Mouse (Mus musculus) thymus, postnatal 14 days (tissue): ENCODE measurements around the gene Clec4f.
A peak's percentile ranks its signal among the peaks of the same experiment; 100 is the strongest.

Experiments used
- DNase-seq: peaks from one replicate; pipeline ENCODE4 v3.0.0; 2021

The Clec4f gene

DNA sequence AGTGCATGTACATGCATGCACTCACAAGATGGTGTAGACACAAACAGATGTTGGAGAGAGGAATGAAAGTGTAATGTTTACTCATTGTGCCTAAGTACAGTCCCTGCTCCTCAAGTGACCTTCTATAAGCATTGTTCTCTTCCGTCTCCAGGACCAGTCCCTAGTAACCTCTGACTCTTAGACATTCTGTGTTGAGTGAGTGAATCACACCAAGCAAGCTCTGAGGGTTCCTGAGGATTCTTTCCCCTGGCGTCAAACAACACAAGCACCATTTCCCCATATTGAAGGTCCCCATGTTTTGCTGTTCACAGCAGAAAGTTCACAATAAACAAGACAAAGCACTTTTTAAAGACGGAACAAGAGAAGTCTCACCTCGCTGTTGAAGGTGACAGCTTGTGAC is 24.2 kb downstream of the Clec4f start:
- no peak for DNase-seq

GRCm38 (mm10) chr6:83626781-83627180 is 29.2 kb downstream of the Clec4f start:
- DNase-seq = peak; percentile 24

DNA sequence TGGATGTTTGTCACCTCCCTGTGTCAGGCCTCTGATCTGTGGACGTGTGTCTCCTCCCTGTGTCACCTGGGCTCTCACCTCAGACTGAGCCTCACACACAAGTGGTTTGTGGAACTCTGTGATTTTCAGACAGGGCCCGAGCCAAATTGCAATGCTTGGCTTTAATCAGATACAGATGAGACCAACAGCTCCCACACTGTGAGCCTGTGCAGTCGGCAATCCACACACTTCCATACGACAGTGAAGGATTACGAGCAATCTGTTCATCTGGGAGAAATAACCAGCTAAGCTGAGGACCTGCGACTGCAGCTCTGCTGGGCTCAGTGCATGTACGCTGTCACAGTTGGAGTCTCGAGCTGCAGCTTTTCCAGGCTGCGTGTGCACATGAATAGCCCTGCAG is 36.0 kb downstream of the Clec4f start:
- DNase-seq = no peak

DNA sequence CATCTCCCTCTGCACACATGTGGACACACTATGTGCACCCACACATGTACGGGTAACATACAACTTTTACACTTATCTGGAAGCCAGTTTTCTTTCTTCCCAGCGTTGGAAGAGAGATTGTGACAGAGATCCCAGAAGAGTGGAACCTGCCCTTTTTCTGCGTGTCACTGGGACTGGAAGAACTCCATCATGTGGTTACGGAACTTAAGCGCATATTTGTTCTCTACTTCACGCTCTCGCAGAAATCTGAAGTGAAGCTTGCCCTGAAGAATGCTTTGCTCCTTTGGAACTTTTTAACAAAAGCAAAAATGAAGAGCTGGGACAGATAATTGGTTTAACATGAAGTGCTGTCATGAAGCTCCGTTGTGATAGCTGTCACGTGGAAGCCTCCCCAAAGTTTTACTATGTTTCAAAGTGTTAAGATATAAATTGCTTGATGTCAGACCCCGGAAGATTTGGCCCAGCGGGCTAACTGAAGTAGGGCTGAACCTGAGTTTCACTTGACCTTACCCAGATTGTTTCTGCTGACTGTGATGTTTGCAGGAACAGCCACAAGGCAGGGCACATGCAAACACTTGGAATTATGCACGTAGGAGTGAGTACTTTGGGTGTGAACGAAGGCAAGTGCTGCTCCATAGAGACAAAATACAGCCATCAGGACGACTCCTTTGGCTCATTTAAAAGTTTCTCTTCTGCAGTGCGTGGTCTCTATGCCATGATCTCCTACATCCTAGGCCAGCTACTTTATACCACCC is 38.2 kb downstream of the Clec4f start:
- DNase-seq = no peak

- peak; percentile 35 for DNase-seq
Observed at GRCm38 (mm10) chr6:83616512-83616911, 39.5 kb downstream of the Clec4f start.

- DNase-seq = no peak
Observed at GRCm38 (mm10) chr6:83614469-83614868, 41.5 kb downstream of the Clec4f start.

GRCm38 (mm10) chr6:83612976-83613375 is 43.0 kb downstream of the Clec4f start:
- no peak for DNase-seq

- DNase-seq = no peak
Observed at GRCm38 (mm10) chr6:83599636-83600174, 56.3 kb downstream of the Clec4f start.

DNA sequence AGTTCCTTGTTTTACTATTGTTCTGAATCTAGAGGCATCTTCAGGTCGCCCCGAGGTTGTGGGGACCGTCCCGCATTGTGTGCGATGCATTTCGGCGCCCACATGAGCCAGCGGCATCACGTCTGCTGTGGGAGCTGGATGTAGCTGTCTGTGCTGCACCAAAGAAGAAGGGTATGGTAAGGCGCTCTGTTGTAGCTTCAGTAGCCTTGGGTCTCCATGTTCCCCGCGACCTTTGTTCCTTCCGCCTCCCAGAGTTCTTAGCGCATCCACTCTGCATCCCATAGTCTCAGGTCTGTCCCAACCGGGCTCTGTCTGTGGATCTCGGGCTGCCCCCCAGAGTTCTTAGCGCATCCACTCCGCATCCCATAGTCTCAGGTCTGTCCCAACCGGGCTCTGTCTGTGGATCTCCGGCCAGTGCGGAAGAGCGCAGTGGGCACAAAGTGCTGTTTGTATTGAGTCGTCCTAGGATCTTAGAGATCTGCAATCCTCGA is 56.9 kb downstream of the Clec4f start:
- peak; percentile 8 for DNase-seq

GRCm38 (mm10) chr6:83598646-83599045 is 57.3 kb downstream of the Clec4f start:
- DNase-seq = peak; percentile 74

DNA sequence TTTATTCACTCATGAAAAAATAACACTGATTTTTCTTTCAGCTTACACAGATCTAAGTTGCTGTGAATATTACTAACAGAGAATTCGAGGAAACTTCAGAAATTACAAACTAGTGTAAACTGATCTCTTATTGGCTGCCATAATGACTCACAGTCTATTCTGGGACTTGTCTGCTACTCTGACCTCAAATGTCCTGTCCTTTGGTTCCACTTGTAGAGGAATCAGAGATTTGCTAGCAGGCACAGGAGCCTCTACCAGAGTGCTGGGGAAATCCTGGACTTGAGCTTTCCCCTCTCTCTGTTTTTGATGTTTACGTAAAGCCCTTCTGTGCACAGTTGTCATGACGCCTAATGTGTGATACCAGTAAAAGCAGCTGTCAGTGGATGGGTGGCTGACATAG is 58.0 kb downstream of the Clec4f start:
- DNase-seq = no peak

DNA sequence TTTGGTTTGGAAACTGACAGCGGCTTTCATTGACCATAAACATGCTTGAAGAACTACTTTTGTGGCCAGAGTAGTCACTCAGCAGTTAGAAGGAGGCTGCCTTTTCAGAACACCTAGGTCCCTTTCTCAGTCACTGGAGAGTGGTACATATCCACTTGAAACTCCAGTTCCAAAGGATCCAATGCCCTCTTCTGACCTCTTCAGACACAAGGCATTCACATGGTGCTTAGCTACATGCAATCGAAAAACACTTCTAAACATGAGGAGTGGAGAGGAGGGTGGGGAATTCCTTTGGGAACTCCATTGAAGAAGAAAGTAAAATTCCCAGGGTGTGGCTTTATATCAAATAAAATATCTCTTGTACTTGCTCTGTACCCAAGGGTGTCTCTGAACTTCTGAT is 61.0 kb downstream of the Clec4f start:
- DNase-seq = no peak
